Mouse (Mus musculus) liver, postnatal 0 days (tissue): ENCODE data around the gene Gm20388.

Source experiments
- CTCF ChIP-seq: sonication (generic); IDR thresholded peaks from 2 replicates; pipeline ENCODE4 v1.5.1; 2016; ENCODE audit warnings: antibody characterized with exemption, low read depth
- EP300 ChIP-seq: IDR thresholded peaks from 2 replicates; pipeline ENCODE4 v1.6.1; 2016; ENCODE audit warnings: antibody characterized with exemption, low read depth, mild to moderate bottlenecking

DNA sequence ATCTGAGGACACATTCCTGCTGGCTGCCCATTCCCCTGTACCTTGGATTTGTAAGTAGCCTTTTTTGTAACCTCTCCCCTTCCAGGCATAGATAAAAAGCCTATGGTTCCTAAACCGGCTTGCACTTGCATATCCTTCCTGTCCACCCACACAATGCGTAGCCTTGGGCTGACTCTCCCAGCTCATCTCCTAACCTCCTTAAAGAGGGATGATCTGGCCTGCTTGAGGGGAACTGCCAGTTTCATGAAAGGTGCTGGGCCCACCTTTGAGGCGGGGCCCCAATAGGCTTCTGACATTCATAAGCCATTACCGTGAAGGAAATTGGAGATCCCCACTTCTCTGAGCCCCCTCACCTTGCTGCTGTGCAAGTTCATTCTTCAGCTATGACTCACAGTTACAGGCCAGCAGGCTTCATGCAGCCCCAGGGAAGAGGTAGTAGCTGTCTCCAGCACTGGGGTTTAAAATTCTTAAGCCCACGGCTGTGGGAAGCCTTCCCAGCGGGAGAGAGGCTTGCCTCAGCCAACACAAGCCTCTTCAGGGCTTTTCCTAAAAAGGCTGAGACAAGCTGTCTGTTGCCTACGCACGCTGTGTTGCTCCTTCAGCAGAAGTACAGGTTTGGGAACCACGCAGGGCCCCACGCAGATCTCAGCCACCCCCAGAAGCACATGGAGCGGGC lies 2551.0 kb downstream of the Gm20388 start:
- TF ChIP-seq CTCF (no peak), EP300 (no peak)
